Mouse (Mus musculus) megakaryocyte, embryonic 14.5 days (primary cell): Measurements from ENCODE around the gene Gm42791. TPM values are rescaled to one million over a fixed set of nuclear protein-coding genes. Genes with fewer than 3 reads are reported as not detected.

Experiments used
- H3K27me3 ChIP-seq: replicated peaks from 2 replicates; pipeline ENCODE3; 2012; ENCODE audit warnings: inconsistent platforms
- H3K36me3 ChIP-seq: replicated peaks from 2 replicates; pipeline ENCODE3; 2012; ENCODE audit warnings: low read length, inconsistent platforms, mixed read lengths
- H3K4me1 ChIP-seq: 2 replicates; pipeline ENCODE4 v1.6.1; 2012; ENCODE audit warnings: inconsistent platforms
- H3K4me3 ChIP-seq: replicated peaks from 2 replicates; pipeline ENCODE3; 2012; ENCODE audit warnings: moderate library complexity, mild to moderate bottlenecking, inconsistent platforms
- H3K9me3 ChIP-seq: 2 replicates; pipeline ENCODE4 v1.6.1; 2012; ENCODE audit warnings: inconsistent platforms
- FLI1 ChIP-seq: IDR thresholded peaks from 2 replicates; pipeline ENCODE4 v1.6.1; 2012; ENCODE audit warnings: low read length, inconsistent platforms, mixed read lengths
- GATA1 ChIP-seq: IDR thresholded peaks from 3 replicates; pipeline ENCODE4 v1.6.1; 2012; ENCODE audit warnings: mixed read lengths, low read length, inconsistent platforms, borderline replicate concordance
- polyA plus RNA-seq: library from polyadenylated mRNA; stranded (reverse); fragments of >175 nt; gene quantifications from 2 replicates; pipeline ENCODE4 v1.2.3, GENCODE M21; 2012; ENCODE audit warnings: low replicate concordance; ENCODE audit not compliant: insufficient read depth

Gm42791 gene
- polyA plus RNA-seq, 1 experiment: not detected

- Histone ChIP-seq H3K4me3 (no peak overlapping the region), H3K9me3 (peaks cover 27% of the 10 kb centered on the region), H3K4me1 (peaks cover 6% of the 10 kb centered on the region), H3K27me3 (peaks cover 6% of the 10 kb centered on the region), H3K36me3 (no peaks in the 10 kb centered on the region)
- TF ChIP-seq FLI1: no peak
- no peak for TF ChIP-seq GATA1
Observed at GRCm38 (mm10) chr5:148933767-148934166, 61.2 kb downstream of the Gm42791 start.

- Histone ChIP-seq H3K4me3 (no peak overlapping the region), H3K9me3 (peaks cover 18% of the 10 kb centered on the region), H3K36me3 (peaks cover 8% of the 10 kb centered on the region), H3K4me1 (peaks cover 25% of the 10 kb centered on the region), H3K27me3 (peaks cover 2% of the 10 kb centered on the region)
- no peak for TF ChIP-seq GATA1
- no peak for TF ChIP-seq FLI1
Observed at GRCm38 (mm10) chr5:148931301-148931700, 63.6 kb downstream of the Gm42791 start.

- H3K4me3 ChIP-seq: peak within 1 kb of the TSS; percentile 99
- peaks cover 25% of the 10 kb centered on the region for H3K4me1 ChIP-seq
- TF ChIP-seq GATA1 (no peak), FLI1 (no peak)
Observed at GRCm38 (mm10) chr5:148929116-148929449, 65.9 kb downstream of the Gm42791 start, which contains the start of gene Katnal1. Gene Katnal1, minus strand, starts transcription at chr5:148929320.

GRCm38 (mm10) chr5:148928382-148929115, 66.4 kb downstream of the Gm42791 start:
- H3K4me1 ChIP-seq: peaks cover 29% of the 10 kb centered on the region
- H3K27me3 ChIP-seq: no peaks in the 10 kb centered on the region
- no peak for TF ChIP-seq FLI1
- no peak for TF ChIP-seq GATA1
- H3K4me3 ChIP-seq: peak overlapping the region; percentile 99
- H3K36me3 ChIP-seq: peaks cover 26% of the 10 kb centered on the region
- H3K9me3 ChIP-seq: peaks cover 22% of the 10 kb centered on the region

More at GRCm38 (mm10) chr5:148929116-148929449, 65.9 kb downstream of the Gm42791 start, which contains the start of gene Katnal1:
- peaks cover 22% of the 10 kb centered on the region for H3K9me3 ChIP-seq
- no peaks in the 10 kb centered on the region for H3K27me3 ChIP-seq
- peaks cover 26% of the 10 kb centered on the region for H3K36me3 ChIP-seq

GRCm38 (mm10) chr5:148927717-148928223, 67.2 kb downstream of the Gm42791 start:
- TF ChIP-seq FLI1 (no peak), GATA1 (no peak)
- Histone ChIP-seq H3K36me3 (peaks cover 26% of the 10 kb centered on the region), H3K4me1 (peaks cover 33% of the 10 kb centered on the region), H3K4me3 (peak overlapping the region; percentile 99), H3K27me3 (no peaks in the 10 kb centered on the region), H3K9me3 (peaks cover 22% of the 10 kb centered on the region)

GRCm38 (mm10) chr5:148924586-148924985, 70.4 kb downstream of the Gm42791 start:
- no peak overlapping the region for H3K4me3 ChIP-seq
- no peaks in the 10 kb centered on the region for H3K27me3 ChIP-seq
- H3K36me3 ChIP-seq: peaks cover 36% of the 10 kb centered on the region
- H3K9me3 ChIP-seq: peaks cover 11% of the 10 kb centered on the region
- H3K4me1 ChIP-seq: peaks cover 38% of the 10 kb centered on the region
- no peak for TF ChIP-seq FLI1
- TF ChIP-seq GATA1: no peak

GRCm38 (mm10) chr5:148924051-148924450, 70.9 kb downstream of the Gm42791 start:
- TF ChIP-seq GATA1 (no peak), FLI1 (no peak)
- H3K27me3 ChIP-seq: no peaks in the 10 kb centered on the region
- H3K9me3 ChIP-seq: peaks cover 11% of the 10 kb centered on the region
- peaks cover 41% of the 10 kb centered on the region for H3K36me3 ChIP-seq
- H3K4me3 ChIP-seq: no peak overlapping the region
- H3K4me1 ChIP-seq: peaks cover 34% of the 10 kb centered on the region

- peaks cover 11% of the 10 kb centered on the region for H3K9me3 ChIP-seq
- peaks cover 32% of the 10 kb centered on the region for H3K4me1 ChIP-seq
- TF ChIP-seq GATA1: no peak
- TF ChIP-seq FLI1: no peak
- peaks cover 47% of the 10 kb centered on the region for H3K36me3 ChIP-seq
- no peaks in the 10 kb centered on the region for H3K27me3 ChIP-seq
- no peak overlapping the region for H3K4me3 ChIP-seq
Observed at GRCm38 (mm10) chr5:148923408-148923807, 71.5 kb downstream of the Gm42791 start.

- H3K36me3 ChIP-seq: peaks cover 54% of the 10 kb centered on the region
- H3K4me1 ChIP-seq: peaks cover 27% of the 10 kb centered on the region
- peaks cover 11% of the 10 kb centered on the region for H3K9me3 ChIP-seq
- no peak overlapping the region for H3K4me3 ChIP-seq
- no peaks in the 10 kb centered on the region for H3K27me3 ChIP-seq
- TF ChIP-seq FLI1: no peak
- TF ChIP-seq GATA1: no peak
Observed at GRCm38 (mm10) chr5:148922773-148923172, 72.2 kb downstream of the Gm42791 start.

- Histone ChIP-seq H3K4me3 (no peak overlapping the region), H3K9me3 (no peaks in the 10 kb centered on the region), H3K27me3 (no peaks in the 10 kb centered on the region), H3K36me3 (peaks cover 68% of the 10 kb centered on the region), H3K4me1 (peaks cover 5% of the 10 kb centered on the region; the same call in 1 of the 2 replicates)
- no peak for TF ChIP-seq FLI1
- no peak for TF ChIP-seq GATA1
Observed at GRCm38 (mm10) chr5:148918049-148918448, 76.9 kb downstream of the Gm42791 start.
